18 mouse cellular contexts compared by ENCODE assay signal in genomic region chr10:108408986-108409385, GRCm38 (mm10).
DNase-seq lines count a peak whose midpoint lies in the region; ATAC-seq and TF ChIP-seq lines count a peak whose summit lies in the region.
"Had no signal": no experiment of that assay in that cellular context is flagged by ENCODE, and none has a peak within 500 bp of the region (broad histone marks: within the 10 kb centered on the region; RNA-seq: fewer than 3 reads in every experiment).

No protein-coding gene starts in this region.

- H3K27me3 ChIP-seq in kidney, embryonic 16.5 days (ENCODE audit: insufficient read depth, low read length), result no peaks in the 10 kb centered on the region
- no peaks in the 10 kb centered on the region for H3K27me3 ChIP-seq in kidney, adult 2 months (replicated peaks; ENCODE audit: control insufficient read depth, insufficient read depth, low read length)
- H3K27me3 ChIP-seq in stomach, postnatal 0 days (ENCODE audit: control insufficient read depth, insufficient read depth, low read length), result no peaks in the 10 kb centered on the region
- H3K27me3 ChIP-seq: midbrain, embryonic 12.5 days; neural tube, embryonic 15.5 days had no signal

- H3K9me3 ChIP-seq in kidney, embryonic 16.5 days (ENCODE audit: low read length), result no peaks in the 10 kb centered on the region
- no peaks in the 10 kb centered on the region for H3K9me3 ChIP-seq in stomach, postnatal 0 days (ENCODE audit: control insufficient read depth, low read length)
- H3K9me3 ChIP-seq: midbrain, embryonic 12.5 days; neural tube, embryonic 15.5 days had no signal

- H3K27ac ChIP-seq in kidney, embryonic 16.5 days (ENCODE audit: low read length), result peak overlapping the region; percentile 35; the same call in 1 of the 2 replicates
- no peak overlapping the region for H3K27ac ChIP-seq in kidney, adult 2 months (ENCODE audit: insufficient read depth, low read depth, low read length)
- H3K27ac ChIP-seq in stomach, postnatal 0 days (replicated peaks), result 0 out of 2 replicates have a peak overlapping the region, but pooled peaks have one; percentile 35
- H3K27ac ChIP-seq: gastrocnemius, adult 2 months; hindbrain, embryonic 14.5 days; macrophage; midbrain, embryonic 12.5 days; neural tube, embryonic 15.5 days had no signal

- no peak for TF ChIP-seq EP300 in stomach, postnatal 0 days (optimal IDR thresholded peaks at IDR 0.05)

- ATAC-seq in kidney, embryonic 16.5 days (ENCODE audit: low FRiP score, low TSS enrichment), result no peak
- no peak for ATAC-seq in stomach, postnatal 0 days (ENCODE audit: low FRiP score, low TSS enrichment)
- ATAC-seq in monocyte, adult 5-6 weeks (replicated peaks; ENCODE audit: insufficient number of reproducible peaks, low FRiP score, low TSS enrichment, poor library complexity, severe bottlenecking), result no peak

- H3K4me1 ChIP-seq in kidney, embryonic 16.5 days (ENCODE audit: insufficient read depth, low read length), result peaks cover 36% of the 10 kb centered on the region
- peaks cover 20% of the 10 kb centered on the region for H3K4me1 ChIP-seq in kidney, adult 2 months (ENCODE audit: control insufficient read depth, insufficient read depth, low read length)
- no peaks in the 10 kb centered on the region for H3K4me1 ChIP-seq in stomach, postnatal 0 days (replicated peaks; ENCODE audit: control insufficient read depth, insufficient read depth)
- H3K4me1 ChIP-seq: midbrain, embryonic 12.5 days; neural tube, embryonic 15.5 days had no signal

- TF ChIP-seq POLR2A in kidney, adult 2 months (IDR thresholded peaks at IDR 0.05; ENCODE audit: low read depth, low read length), result no peak

- H3K36me3 ChIP-seq in kidney, embryonic 16.5 days (ENCODE audit: insufficient read depth, low read length), result peaks cover 8% of the 10 kb centered on the region
- peaks cover 11% of the 10 kb centered on the region for H3K36me3 ChIP-seq in kidney, adult 2 months (ENCODE audit: control insufficient read depth, insufficient read depth, low read length)
- H3K36me3 ChIP-seq in stomach, postnatal 0 days (ENCODE audit: control insufficient read depth, insufficient read depth, low read length), result no peaks in the 10 kb centered on the region
- H3K36me3 ChIP-seq: midbrain, embryonic 12.5 days; neural tube, embryonic 15.5 days had no signal

- no peak overlapping the region for H3K4me2 ChIP-seq in kidney, embryonic 16.5 days (replicated peaks; ENCODE audit: low read depth, low read length)
- H3K4me2 ChIP-seq in stomach, postnatal 0 days (replicated peaks; ENCODE audit: low read depth), result no peak overlapping the region
- H3K4me2 ChIP-seq: hindbrain, embryonic 14.5 days; midbrain, embryonic 12.5 days; neural tube, embryonic 15.5 days had no signal

- 76% methylated on average over 6 of the region's 6 CpGs for WGBS in kidney, embryonic 16.5 days
- WGBS in kidney, adult 2 months, result 62% methylated on average over 6 of the region's 6 CpGs
- 62% methylated on average over 6 of the region's 6 CpGs for WGBS in stomach, postnatal 0 days

- peak; percentile 12 for DNase-seq in adrenal gland, adult 2 months
- no peak for DNase-seq in adrenal gland, postnatal 10 days
- no peak for DNase-seq in kidney, adult 2 months
- peak; percentile 24 for DNase-seq in lung, postnatal 36 days
- DNase-seq in lung, postnatal 14 days, result no peak
- no peak for DNase-seq in stomach, postnatal 0 days (ENCODE audit: low spot score)
- DNase-seq: cerebellum, postnatal 10 days; gastrocnemius, adult 2 months; kidney, postnatal 14 days; layer of hippocampus, adult 9-11 months; right cerebral cortex, adult 18-20 months; thymus, postnatal 25 days had no signal

- no peak overlapping the region for H3K9ac ChIP-seq in kidney, embryonic 16.5 days (replicated peaks; ENCODE audit: low read length)
- H3K9ac ChIP-seq in stomach, postnatal 0 days (ENCODE audit: low read length), result no peak overlapping the region
- H3K9ac ChIP-seq: hindbrain, embryonic 14.5 days; midbrain, embryonic 12.5 days; neural tube, embryonic 15.5 days had no signal

- no peak overlapping the region for H3K4me3 ChIP-seq in kidney, embryonic 16.5 days (ENCODE audit: low read length)
- H3K4me3 ChIP-seq in kidney, adult 2 months (ENCODE audit: insufficient read depth, low read depth, low read length), result no peak overlapping the region
- no peak overlapping the region for H3K4me3 ChIP-seq in stomach, postnatal 0 days (ENCODE audit: low read depth, low read length)
- H3K4me3 ChIP-seq: gastrocnemius, adult 2 months; midbrain, embryonic 12.5 days; neural tube, embryonic 15.5 days had no signal

- no peak for TF ChIP-seq CTCF in kidney, adult 2 months (conservative IDR thresholded peaks at IDR 0.05; ENCODE audit: insufficient read depth, insufficient read length, low read depth, low read length)
- TF ChIP-seq CTCF in stomach, postnatal 0 days (IDR thresholded peaks at IDR 0.05; ENCODE audit: low read depth), result no peak

Comparison
In these comparisons a context has a peak if more than half of its experiments do, and no peak if none do; other contexts are left out.
1. DNase-seq: peak in adrenal gland, adult 2 months (single experiment) and lung, postnatal 36 days (single experiment); none in adrenal gland, postnatal 10 days (single experiment), kidney, adult 2 months (single experiment), lung, postnatal 14 days (single experiment) and stomach, postnatal 0 days (single experiment).